Mouse (Mus musculus): Measurements from ENCODE around the gene Notch3. TPM values are rescaled to one million over a fixed set of nuclear protein-coding genes. Genes with fewer than 3 reads are reported as not detected.
A peak's percentile ranks its signal among the peaks of the same experiment; 100 is the strongest.
"Not testable (repeated sequence)": the region's sequence is repeated elsewhere in the genome, so short reads cannot be mapped to it uniquely, and the experiment has no call there.

The Notch3 gene
- polyA plus RNA-seq, 1 experiment: 9.5 TPM

- no peak for DNase-seq (ENCODE audit: extremely low spot score in 1 of 2, low spot score in 1 of 2)
Observed at GRCm38 (mm10) chr17:32099943-32100586, 66.6 kb downstream of the Notch3 start.

DNA sequence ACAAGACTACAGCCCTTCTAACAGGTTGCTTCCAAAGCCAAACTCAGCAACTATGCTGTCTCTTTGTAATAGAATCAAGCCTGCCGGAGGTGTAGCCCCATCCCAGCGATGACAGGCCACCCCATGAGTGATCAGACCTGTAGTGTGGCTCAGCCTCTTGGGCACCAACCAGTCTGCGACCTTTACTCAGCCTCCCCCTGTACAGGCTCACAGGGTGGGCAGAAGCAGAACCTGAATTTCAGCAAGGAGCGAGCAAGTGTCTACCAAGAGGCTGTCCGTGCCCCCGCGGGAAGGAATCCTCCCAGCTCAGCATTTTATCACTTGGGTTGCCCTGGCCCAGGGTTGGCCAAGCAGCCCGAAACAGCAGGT, 67.1 kb downstream of the Notch3 start:
- no peak for DNase-seq (ENCODE audit: extremely low spot score in 1 of 2, low spot score in 1 of 2)

GRCm38 (mm10) chr17:32098905-32099304, 67.7 kb downstream of the Notch3 start:
- DNase-seq (ENCODE audit: extremely low spot score in 1 of 2, low spot score in 1 of 2): not testable (repeated sequence)

- no peak for DNase-seq (ENCODE audit: extremely low spot score in 1 of 2, low spot score in 1 of 2)
Observed at GRCm38 (mm10) chr17:32097676-32098075, 69.0 kb downstream of the Notch3 start.

GRCm38 (mm10) chr17:32092895-32093294, 73.8 kb downstream of the Notch3 start:
- no peak for DNase-seq (ENCODE audit: extremely low spot score in 1 of 2, low spot score in 1 of 2)

DNA sequence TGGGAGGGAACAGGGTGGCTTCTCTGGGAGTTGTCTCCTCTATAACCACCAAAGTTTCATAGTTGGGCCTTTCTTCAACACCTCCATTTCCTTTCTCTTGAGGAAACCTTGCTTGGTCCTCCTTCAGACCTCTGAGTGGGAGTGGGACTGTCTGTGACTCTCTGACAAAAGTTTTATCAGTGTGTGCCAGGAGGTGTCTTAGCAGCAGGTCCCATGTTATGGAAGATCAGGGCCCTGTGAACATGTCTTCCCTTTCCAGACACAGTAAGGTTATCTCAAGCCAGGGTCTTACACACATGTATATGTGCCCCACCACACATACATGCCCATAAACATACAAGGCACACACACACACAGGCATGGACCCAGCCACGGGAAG, 74.4 kb downstream of the Notch3 start:
- DNase-seq (ENCODE audit: extremely low spot score in 1 of 2, low spot score in 1 of 2): no peak

- DNase-seq (ENCODE audit: extremely low spot score in 1 of 2, low spot score in 1 of 2): peak; percentile 73 to 87
Observed at GRCm38 (mm10) chr17:32091364-32092240, 75.0 kb downstream of the Notch3 start.

- no peak for DNase-seq (ENCODE audit: extremely low spot score in 1 of 2, low spot score in 1 of 2)
Observed at GRCm38 (mm10) chr17:32091032-32091363, 75.7 kb downstream of the Notch3 start.

GRCm38 (mm10) chr17:32087069-32087468, 79.6 kb downstream of the Notch3 start:
- DNase-seq (ENCODE audit: extremely low spot score in 1 of 2, low spot score in 1 of 2): no peak

- DNase-seq (ENCODE audit: extremely low spot score in 1 of 2, low spot score in 1 of 2): no peak
Observed at GRCm38 (mm10) chr17:32083351-32083750, 83.3 kb downstream of the Notch3 start.

GRCm38 (mm10) chr17:32075164-32075563, 91.5 kb downstream of the Notch3 start:
- DNase-seq (ENCODE audit: extremely low spot score in 1 of 2, low spot score in 1 of 2): peak in 1 of 2 experiments; percentile 58

DNA sequence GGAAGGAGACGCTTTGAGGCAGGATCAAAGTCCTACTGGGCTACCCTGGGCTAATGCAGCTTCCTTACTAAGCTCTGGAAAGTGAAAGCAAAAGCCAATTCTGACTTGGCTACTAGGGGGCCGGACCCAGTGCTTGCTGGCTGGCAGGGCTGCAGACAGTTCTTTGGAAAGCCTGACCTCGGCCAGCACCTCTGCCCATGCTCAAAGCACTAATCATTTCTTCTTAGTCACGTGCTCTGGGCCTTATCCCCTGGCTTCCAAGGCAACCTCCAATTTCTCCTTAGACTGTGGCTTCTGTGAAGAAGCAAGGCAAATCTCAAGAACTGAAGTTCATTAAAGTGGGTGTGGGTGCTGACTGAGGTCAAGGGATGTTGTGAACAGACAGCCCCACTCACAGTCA, 92.0 kb downstream of the Notch3 start:
- no peak for DNase-seq (ENCODE audit: extremely low spot score in 1 of 2, low spot score in 1 of 2)

DNA sequence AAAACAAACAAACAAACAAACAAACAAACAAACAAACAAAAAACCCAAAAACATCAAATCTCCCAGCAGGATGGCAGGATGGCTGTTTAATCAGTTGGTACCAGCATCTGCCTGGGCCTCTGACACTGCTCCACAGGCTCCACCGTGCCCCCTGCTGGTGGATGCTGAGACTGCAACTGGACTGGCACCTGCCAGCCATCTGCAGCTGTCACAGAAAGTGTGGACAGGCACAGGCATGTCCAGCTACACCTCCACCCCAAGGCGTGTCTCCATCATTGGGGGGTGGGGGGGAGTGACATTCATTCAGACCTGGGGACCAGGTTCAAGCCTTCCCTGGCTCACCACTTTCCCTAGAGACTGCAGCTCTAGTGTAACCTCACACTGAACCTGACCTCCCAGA, 93.3 kb downstream of the Notch3 start:
- peak; percentile 41 to 93 for DNase-seq (ENCODE audit: extremely low spot score in 1 of 2, low spot score in 1 of 2)

Other genes with a start within 250 kb of the Notch3 start
- gene Rrp1b, start 130.8 kb downstream of the Notch3 start, polyA plus RNA-seq (2012; rRNA removed): 19.3 and 23.5 TPM in 2 replicates
- 0.30 and 0.67 TPM in 2 replicates for gene Hsf2bp, start 130.5 kb downstream of the Notch3 start, polyA plus RNA-seq (2012; rRNA removed)
- gene Ephx3, start 22.7 kb upstream of the Notch3 start, polyA plus RNA-seq (2012; rRNA removed): 0.63 and 1.3 TPM in 2 replicates
- 49.9 and 54.6 TPM in 2 replicates for gene Brd4, start 117.9 kb upstream of the Notch3 start, polyA plus RNA-seq (2012; rRNA removed)
- gene Akap8, start 154.4 kb upstream of the Notch3 start, polyA plus RNA-seq (2012; rRNA removed): 111 and 119 TPM in 2 replicates
- 347 and 400 TPM in 2 replicates for gene Akap8l, start 183.8 kb upstream of the Notch3 start, polyA plus RNA-seq (2012; rRNA removed)
- gene Wiz, start 222.6 kb upstream of the Notch3 start, polyA plus RNA-seq (2012; rRNA removed): 38.6 and 41.4 TPM in 2 replicates
- gene Rasal3, start 236.7 kb upstream of the Notch3 start, polyA plus RNA-seq (2012; rRNA removed): 2.8 and 5.4 TPM in 2 replicates